Mouse (Mus musculus) heart, postnatal 0 days (tissue): ENCODE data around the gene Lrrc66. TPM values are rescaled to one million over a fixed set of nuclear protein-coding genes. Genes with fewer than 3 reads are reported as not detected.
A peak's percentile ranks its signal among the peaks of the same experiment; 100 is the strongest.

Experiments used
- ATAC-seq: fragments of 200-750 bp; cut with Nextera tagmentation; 2 replicates; pipeline ENCODE4 v1.8.0; 2017; ENCODE audit warnings: low read depth, moderate number of reproducible peaks, moderate library complexity; ENCODE audit not compliant: insufficient read depth
- DNase-seq: peaks from one replicate; pipeline ENCODE4 v3.0.0-alpha.2; 2016; ENCODE audit warnings: low spot score
- H3K27ac ChIP-seq: fragments of 300-500 bp; sonication (generic); 2 replicates; pipeline ENCODE4 v1.5.1; 2014; ENCODE audit warnings: low read depth, mild to moderate bottlenecking
- H3K27me3 ChIP-seq: fragments of 300-500 bp; sonication (generic); 2 replicates; pipeline ENCODE4 v1.6.1; 2014; ENCODE audit warnings: low read length, mixed read lengths; ENCODE audit not compliant: control insufficient read depth, insufficient read depth
- H3K36me3 ChIP-seq: fragments of 300-500 bp; sonication (generic); replicated peaks from 2 replicates; pipeline ENCODE4 v1.6.1; 2014; ENCODE audit warnings: low read length, mixed read lengths; ENCODE audit not compliant: control insufficient read depth, insufficient read depth
- H3K4me1 ChIP-seq: fragments of 300-500 bp; sonication (generic); 2 replicates; pipeline ENCODE4 v1.6.1; 2014; ENCODE audit warnings: antibody characterized with exemption; ENCODE audit not compliant: control insufficient read depth, insufficient read depth
- H3K4me2 ChIP-seq: fragments of 300-500 bp; sonication (generic); 2 replicates; pipeline ENCODE4 v1.6.1; 2014; ENCODE audit warnings: low read depth, mild to moderate bottlenecking, low read length, moderate library complexity
- H3K4me3 ChIP-seq: fragments of 300-500 bp; sonication (generic); 2 replicates; pipeline ENCODE4 v1.5.1; 2014; ENCODE audit warnings: low read depth, low read length
- H3K9ac ChIP-seq: fragments of 300-500 bp; sonication (generic); replicated peaks from 2 replicates; pipeline ENCODE4 v1.6.1; 2014; ENCODE audit warnings: low read depth, low read length, mixed read lengths
- H3K9me3 ChIP-seq: fragments of 300-500 bp; sonication (generic); replicated peaks from 2 replicates; pipeline ENCODE4 v1.6.1; 2016; ENCODE audit warnings: low read length; ENCODE audit not compliant: control insufficient read depth
- CTCF ChIP-seq: IDR thresholded peaks from 2 replicates; pipeline ENCODE4 v1.5.1; 2016; ENCODE audit warnings: antibody characterized with exemption, control low read depth, low read depth
- EP300 ChIP-seq: IDR thresholded peaks from 2 replicates; pipeline ENCODE4 v1.6.1; 2016; ENCODE audit warnings: antibody characterized with exemption, low read depth
- WGBS: fragments of 180-500 bp; shearing (Covaris S2); extraction: QIAGEN DNeasy Blood & Tissue Kit; methylation state at CpG from one replicate; pipeline ENCODE4 v1.1.7; 2014; 5-methylcytosine and 5-hydroxymethylcytosine counted together
- polyA plus RNA-seq: library from polyadenylated mRNA; unstranded; fragments of >200 nt; fragmentation: Nextera tagmentation; extraction: Ambion mirVana; gene quantifications from 2 replicates; pipeline ENCODE4 v1.2.1, GENCODE M21; 2015
- total RNA-seq: library from RNA; depleted of rRNA; stranded (reverse); fragments of >200 nt; gene quantifications from 2 replicates; pipeline ENCODE4 v1.2.3, GENCODE M21; 2014; ENCODE audit warnings: low replicate concordance

Gene Lrrc66
- total and polyA plus RNA-seq, 2 experiments from 2014 or later, result 0.07 TPM; not detected in 1

DNA sequence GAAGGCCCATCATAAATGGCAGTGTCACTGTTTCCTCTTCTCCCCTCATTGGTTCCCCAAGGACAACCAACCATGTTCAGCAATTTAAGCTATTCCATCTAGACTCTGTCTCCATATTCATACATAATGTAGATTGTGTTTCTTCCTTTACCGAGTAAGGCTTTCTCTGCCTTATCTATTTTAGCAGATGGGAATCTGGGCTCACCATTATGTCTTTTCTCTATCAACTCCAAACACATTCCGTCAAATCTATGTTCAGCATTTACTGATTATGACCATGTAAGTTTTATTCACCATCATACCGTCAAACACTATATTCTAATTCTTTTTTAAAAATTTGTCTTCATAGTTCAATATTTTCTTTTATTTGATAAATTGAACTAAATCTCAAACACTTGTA lies 8.7 kb upstream of the Lrrc66 start:
- no peaks in the 10 kb centered on the region for H3K27me3 ChIP-seq
- no peaks in the 10 kb centered on the region for H3K9me3 ChIP-seq
- no peak overlapping the region for H3K9ac ChIP-seq
- no peak overlapping the region for H3K27ac ChIP-seq
- TF ChIP-seq CTCF (no peak), EP300 (no peak)
- ATAC-seq, result no peak
- 87% methylated on average over 3 of the region's 3 CpGs for WGBS
- H3K4me3 ChIP-seq, result no peak overlapping the region
- no peak overlapping the region for H3K4me2 ChIP-seq
- H3K4me1 ChIP-seq, result no peaks in the 10 kb centered on the region
- peaks cover 60% of the 10 kb centered on the region for H3K36me3 ChIP-seq
- DNase-seq, result no peak

DNA sequence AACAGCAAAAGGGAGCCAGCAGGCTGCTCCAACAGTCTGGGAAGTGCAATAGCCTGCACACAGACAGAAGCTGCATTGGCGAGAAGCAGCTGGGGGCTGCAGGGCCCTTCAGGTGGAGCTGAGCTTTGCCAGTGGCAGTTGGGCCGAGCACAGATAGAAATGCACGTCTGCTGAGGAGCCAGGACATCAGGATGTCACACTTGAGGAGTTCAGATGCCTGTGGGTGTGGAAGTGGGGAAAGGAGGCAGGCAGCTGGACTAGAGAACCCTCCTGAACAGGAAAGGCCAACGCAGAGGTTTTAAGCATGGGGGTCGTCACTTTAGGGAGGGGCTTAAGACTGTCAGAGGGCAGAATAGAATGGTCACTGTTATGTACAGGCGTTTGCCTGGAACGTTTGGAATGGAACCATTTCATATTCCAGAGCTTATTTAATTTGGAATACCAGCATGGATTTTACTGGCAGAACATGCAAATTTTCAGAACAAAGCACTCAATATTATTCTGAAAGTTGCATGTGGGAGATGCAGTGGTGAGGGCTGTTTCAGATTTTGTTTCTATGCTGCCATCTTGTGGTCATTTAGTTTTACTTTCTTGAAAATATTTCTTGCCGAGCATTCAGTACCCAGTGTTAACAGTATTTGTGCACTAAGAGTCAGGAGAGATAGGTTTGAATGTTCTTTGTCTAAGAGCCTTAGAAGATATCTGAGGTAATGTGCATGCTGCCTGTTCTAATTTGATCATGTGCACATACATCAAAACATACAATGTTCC lies 5.2 kb upstream of the Lrrc66 start:
- Histone ChIP-seq H3K9ac (no peak overlapping the region), H3K36me3 (peaks cover 68% of the 10 kb centered on the region)
- peak; percentile 67 for DNase-seq

GRCm38 (mm10) chr5:73633141-73633540 lies 815 bp upstream of the Lrrc66 start:
- TF ChIP-seq EP300 (no peak), CTCF (peak; percentile 80)
- Histone ChIP-seq H3K27ac (no peak overlapping the region), H3K9me3 (no peaks in the 10 kb centered on the region), H3K4me1 (0 out of 2 replicates have a peak, but pooled peaks cover 4% of the 10 kb centered on the region), H3K4me3 (no peak overlapping the region), H3K36me3 (peaks cover 36% of the 10 kb centered on the region), H3K9ac (no peak overlapping the region), H3K27me3 (no peaks in the 10 kb centered on the region), H3K4me2 (no peak overlapping the region)
- no peak for ATAC-seq
- DNase-seq, result no peak
- WGBS, result 62% methylated on average over 8 of the region's 8 CpGs

More for the DNA sequence above, 5.2 kb upstream of the Lrrc66 start:
- Histone ChIP-seq H3K27me3 (no peaks in the 10 kb centered on the region), H3K9me3 (no peaks in the 10 kb centered on the region), H3K4me3 (no peak overlapping the region), H3K27ac (no peak overlapping the region), H3K4me1 (no peaks in the 10 kb centered on the region), H3K4me2 (no peak overlapping the region)
- peak; percentile 68; the same call in 1 of the 2 replicates for ATAC-seq
- WGBS, result 35% methylated on average over 8 of the region's 8 CpGs
- TF ChIP-seq EP300, result no peak
- peak; percentile 61 for TF ChIP-seq CTCF

DNA sequence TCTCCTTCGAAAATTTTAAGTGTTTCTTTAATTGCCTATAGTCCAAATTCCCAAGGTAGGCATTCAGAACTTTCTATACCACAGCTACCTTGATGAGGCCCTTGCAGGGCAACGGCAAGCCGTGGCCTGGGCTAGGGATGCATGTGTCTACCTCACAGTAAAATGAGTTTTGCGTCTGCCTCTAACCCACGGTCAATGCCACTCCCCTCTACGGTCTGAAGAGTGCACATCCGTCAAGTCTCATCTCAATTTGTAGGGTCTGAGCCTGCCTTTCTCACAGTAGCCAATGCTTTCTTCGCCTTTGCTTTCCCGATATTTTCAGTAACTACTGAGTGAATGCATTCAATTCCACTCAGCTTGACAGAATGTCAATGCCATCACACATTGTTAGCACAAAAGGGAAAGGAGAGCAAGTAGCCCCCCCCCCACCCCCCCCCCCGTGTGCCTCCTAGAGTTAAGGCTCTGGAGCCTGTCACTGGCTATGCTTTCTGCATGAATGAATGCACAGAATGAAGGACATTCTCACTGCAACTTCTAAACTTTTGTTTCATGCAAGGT lies 1.2 kb downstream of the Lrrc66 start:
- no peak overlapping the region for H3K9ac ChIP-seq
- 66% methylated on average over 10 of the region's 10 CpGs for WGBS
- no peak for TF ChIP-seq CTCF
- TF ChIP-seq EP300, result no peak
- no peak overlapping the region for H3K4me3 ChIP-seq
- no peak overlapping the region for H3K4me2 ChIP-seq
- DNase-seq (no peak), ATAC-seq (no peak)
- H3K36me3 ChIP-seq, result peaks cover 25% of the 10 kb centered on the region
- no peaks in the 10 kb centered on the region for H3K9me3 ChIP-seq
- 0 out of 2 replicates have a peak, but pooled peaks cover 4% of the 10 kb centered on the region for H3K4me1 ChIP-seq
- H3K27me3 ChIP-seq, result no peaks in the 10 kb centered on the region
- H3K27ac ChIP-seq, result no peak overlapping the region

GRCm38 (mm10) chr5:73630141-73630540 lies 2.2 kb downstream of the Lrrc66 start:
- Histone ChIP-seq H3K27ac (no peak overlapping the region), H3K4me1 (0 out of 2 replicates have a peak, but pooled peaks cover 4% of the 10 kb centered on the region), H3K4me3 (no peak overlapping the region), H3K4me2 (no peak overlapping the region), H3K27me3 (no peaks in the 10 kb centered on the region), H3K9ac (no peak overlapping the region), H3K36me3 (peaks cover 16% of the 10 kb centered on the region), H3K9me3 (no peaks in the 10 kb centered on the region)
- peak; percentile 51 for ATAC-seq
- TF ChIP-seq CTCF (no peak), EP300 (no peak)
- 37% methylated on average over 5 of the region's 5 CpGs for WGBS
- peak; percentile 55 for DNase-seq
